Mouse (Mus musculus) hindbrain, embryonic 15.5 days (tissue): Measurements from ENCODE around the gene Ugt1a9. TPM values are rescaled to one million over a fixed set of nuclear protein-coding genes. Genes with fewer than 3 reads are reported as not detected.

Experiments used
- ATAC-seq: fragments of 200-750 bp; cut with Nextera tagmentation; 2 replicates; pipeline ENCODE4 v1.8.0; 2017; ENCODE audit warnings: low read depth, moderate number of reproducible peaks, moderate TSS enrichment; ENCODE audit not compliant: low FRiP score
- H3K27ac ChIP-seq: fragments of 300-500 bp; sonication (generic); replicated peaks from 2 replicates; pipeline ENCODE4 v1.5.1; 2015; ENCODE audit warnings: mild to moderate bottlenecking, inconsistent platforms
- H3K27me3 ChIP-seq: fragments of 300-500 bp; sonication (generic); 2 replicates; pipeline ENCODE4 v1.6.1; 2015; ENCODE audit warnings: control low read depth, inconsistent platforms
- H3K36me3 ChIP-seq: fragments of 300-500 bp; sonication (generic); 2 replicates; pipeline ENCODE4 v1.6.1; 2015; ENCODE audit warnings: control low read depth, inconsistent platforms
- H3K4me1 ChIP-seq: fragments of 300-500 bp; sonication (generic); replicated peaks from 2 replicates; pipeline ENCODE4 v1.6.1; 2015; ENCODE audit warnings: control low read depth, inconsistent platforms
- H3K4me2 ChIP-seq: fragments of 300-500 bp; sonication (generic); 2 replicates; pipeline ENCODE4 v1.6.1; 2015; ENCODE audit warnings: moderate library complexity, mild to moderate bottlenecking, inconsistent platforms
- H3K4me3 ChIP-seq: fragments of 300-500 bp; sonication (generic); 2 replicates; pipeline ENCODE4 v1.5.1; 2015; ENCODE audit warnings: mild to moderate bottlenecking, inconsistent platforms
- H3K9ac ChIP-seq: fragments of 300-500 bp; sonication (generic); 2 replicates; pipeline ENCODE4 v1.6.1; 2015; ENCODE audit warnings: inconsistent platforms
- H3K9me3 ChIP-seq: fragments of 300-500 bp; sonication (generic); 2 replicates; pipeline ENCODE4 v1.6.1; 2016; ENCODE audit warnings: control low read depth, inconsistent platforms
- whole genome bisulfite sequencing: fragments of 180-500 bp; shearing (Covaris S2); methylation state at CpG from one replicate; pipeline ENCODE4 v1.1.7; 2015; 5-methylcytosine and 5-hydroxymethylcytosine counted together
- polyA plus RNA-seq: library from polyadenylated mRNA; unstranded; fragments of >200 nt; fragmentation: Nextera tagmentation; extraction: Ambion mirVana; gene quantifications from 2 replicates; pipeline ENCODE4 v1.2.1, GENCODE M21; 2015

Ugt1a9 gene
- polyA plus RNA-seq, 1 experiment from 2014 or later: not detected

DNA sequence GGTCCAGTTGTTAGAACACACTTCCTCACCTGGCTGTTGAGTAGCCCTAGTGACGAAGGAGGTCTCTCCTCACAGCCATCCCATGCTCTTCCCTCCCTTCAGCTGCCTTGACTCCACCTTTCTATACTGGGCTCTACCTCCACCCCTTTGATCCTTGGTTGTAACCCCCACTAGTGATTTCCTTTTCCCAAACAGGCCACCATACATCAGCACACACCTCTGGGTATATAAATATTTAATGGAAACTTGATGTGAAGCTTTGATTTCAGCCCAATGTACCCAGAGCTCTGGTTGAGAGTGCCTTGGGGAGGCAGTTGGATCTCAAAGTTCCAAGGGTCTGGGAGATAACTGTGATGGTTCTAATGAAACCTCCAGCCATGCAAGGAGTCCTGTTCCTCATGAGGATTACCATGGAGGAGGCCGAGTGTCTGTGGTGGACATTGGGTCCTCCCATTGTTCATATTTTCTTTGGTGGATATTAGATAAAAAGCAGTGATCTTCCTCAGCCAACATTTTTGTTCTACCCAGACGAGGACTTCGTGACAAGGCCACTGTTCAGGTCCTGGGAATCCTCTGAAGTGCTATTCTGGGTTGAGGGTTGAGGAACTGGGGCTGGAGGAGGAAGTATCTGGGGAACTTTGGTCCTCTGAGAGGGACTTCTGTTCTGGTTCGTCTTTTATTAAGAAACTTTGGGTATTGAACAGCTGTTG is 156.2 kb downstream of the Ugt1a9 start, which contains the start of gene Mroh2a:
Gene Mroh2a, plus strand, starts transcription at position 317 of the 710 bp plus-strand sequence.
- H3K4me1 ChIP-seq: no peaks in the 10 kb centered on the region
- no peak for ATAC-seq
- H3K27me3 ChIP-seq: no peaks in the 10 kb centered on the region
- H3K4me3 ChIP-seq: no peak within 1 kb of the TSS
- H3K9me3 ChIP-seq: peaks cover 71% of the 10 kb centered on the region
- H3K4me2 ChIP-seq: no peak within 1 kb of the TSS
- no peak within 1 kb of the TSS for H3K27ac ChIP-seq
- WGBS: 54% methylated on average over 5 of the region's 5 CpGs
- no peaks in the 10 kb centered on the region for H3K36me3 ChIP-seq
- no peak within 1 kb of the TSS for H3K9ac ChIP-seq

DNA sequence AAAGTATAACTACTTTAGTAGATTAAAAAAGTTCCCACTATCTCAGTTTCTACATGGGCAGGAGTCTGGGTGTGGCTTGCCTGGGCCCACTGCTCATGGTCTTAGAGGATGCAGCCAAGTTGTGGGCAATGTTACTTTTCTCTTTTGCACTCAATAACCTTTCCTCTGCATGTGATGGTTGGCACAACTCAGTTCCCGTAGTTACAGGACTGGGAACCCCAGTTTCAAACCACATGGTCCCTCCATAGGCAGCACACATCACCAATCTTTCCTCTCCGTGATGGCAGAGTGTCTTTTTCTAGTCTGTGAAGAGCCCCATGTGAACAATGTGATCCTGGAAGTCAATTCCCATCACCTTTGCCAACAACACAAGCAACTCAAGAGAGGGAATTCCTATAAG is 156.9 kb downstream of the Ugt1a9 start:
- no peak overlapping the region for H3K9ac ChIP-seq
- H3K36me3 ChIP-seq: no peaks in the 10 kb centered on the region
- H3K4me3 ChIP-seq: no peak overlapping the region
- no peak for ATAC-seq
- 60% methylated on average over 2 of the region's 2 CpGs for WGBS
- H3K4me1 ChIP-seq: no peaks in the 10 kb centered on the region
- no peak overlapping the region for H3K4me2 ChIP-seq
- peaks cover 73% of the 10 kb centered on the region for H3K9me3 ChIP-seq
- no peaks in the 10 kb centered on the region for H3K27me3 ChIP-seq
- H3K27ac ChIP-seq: no peak overlapping the region

DNA sequence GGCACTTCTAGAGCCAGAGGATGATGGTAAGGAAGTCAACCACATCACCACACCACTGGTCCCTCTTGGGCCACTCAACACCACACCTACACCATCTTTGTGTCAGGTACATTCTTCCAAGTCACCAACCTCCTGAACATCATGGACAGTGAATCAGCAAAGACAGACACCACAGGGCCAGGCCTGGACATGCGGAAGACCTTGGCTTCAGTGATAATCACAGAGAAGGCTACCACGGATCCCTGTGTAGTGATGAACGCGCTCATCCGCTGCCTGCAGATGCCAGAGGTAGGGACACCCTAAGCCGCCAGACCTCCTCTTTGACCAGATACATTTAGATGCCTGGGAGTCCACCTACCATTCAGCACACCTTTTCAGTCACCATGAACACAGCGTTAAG is 157.5 kb downstream of the Ugt1a9 start:
- WGBS: 72% methylated on average over 7 of the region's 7 CpGs
- H3K4me2 ChIP-seq: no peak overlapping the region

DNA sequence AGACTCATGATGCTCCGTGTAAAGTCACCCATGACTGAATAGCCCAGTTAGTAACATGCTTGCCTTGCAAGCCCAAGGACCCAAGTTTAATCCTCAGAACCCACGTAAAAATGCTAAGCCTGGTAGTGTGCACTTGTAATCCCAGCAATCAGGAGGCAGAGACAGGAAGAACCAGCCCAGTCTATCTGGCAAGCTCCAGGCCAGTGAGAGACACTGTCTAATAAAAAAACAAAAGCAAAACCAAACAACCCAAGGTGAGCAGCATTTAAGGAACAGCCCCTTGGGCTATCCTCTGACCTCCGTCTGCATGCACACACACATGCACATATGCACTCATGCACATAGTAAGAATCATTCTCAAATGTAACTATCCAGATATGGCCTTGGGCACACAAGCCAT is 159.0 kb downstream of the Ugt1a9 start:
- no peak overlapping the region for H3K27ac ChIP-seq
- peaks cover 93% of the 10 kb centered on the region for H3K9me3 ChIP-seq
- 83% methylated on average over 3 of the region's 3 CpGs for WGBS
- no peak for ATAC-seq
- H3K36me3 ChIP-seq: no peaks in the 10 kb centered on the region
- no peak overlapping the region for H3K4me3 ChIP-seq
- H3K9ac ChIP-seq: no peak overlapping the region
- H3K4me1 ChIP-seq: no peaks in the 10 kb centered on the region
- H3K4me2 ChIP-seq: no peak overlapping the region
- no peaks in the 10 kb centered on the region for H3K27me3 ChIP-seq

More for the DNA sequence above, 157.5 kb downstream of the Ugt1a9 start:
- Histone ChIP-seq H3K9me3 (peaks cover 79% of the 10 kb centered on the region), H3K4me3 (no peak overlapping the region), H3K9ac (no peak overlapping the region), H3K36me3 (no peaks in the 10 kb centered on the region), H3K4me1 (no peaks in the 10 kb centered on the region), H3K27me3 (no peaks in the 10 kb centered on the region), H3K27ac (no peak overlapping the region)
- no peak for ATAC-seq

DNA sequence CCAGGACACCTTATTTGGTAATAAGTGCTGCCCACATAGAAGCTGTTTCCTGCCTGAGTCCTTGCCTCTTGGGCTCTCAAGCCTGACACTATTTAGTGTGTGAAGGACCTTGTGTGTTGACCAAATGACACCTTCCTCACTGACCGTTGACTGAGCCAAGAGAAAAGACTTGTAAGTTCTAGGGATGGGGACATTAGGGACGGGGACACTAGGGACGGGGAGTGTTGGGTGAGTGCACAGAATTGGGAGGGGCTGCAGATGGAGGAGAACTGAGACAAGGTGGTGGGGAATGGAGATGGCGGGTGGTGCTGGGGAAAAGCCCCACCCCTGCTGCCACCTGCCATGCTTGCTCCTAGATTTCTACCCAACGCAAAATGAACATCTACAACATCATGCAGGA is 159.4 kb downstream of the Ugt1a9 start:
- Histone ChIP-seq H3K4me2 (no peak overlapping the region), H3K4me1 (no peaks in the 10 kb centered on the region), H3K27ac (no peak overlapping the region), H3K4me3 (no peak overlapping the region), H3K9me3 (peaks cover 97% of the 10 kb centered on the region), H3K27me3 (no peaks in the 10 kb centered on the region), H3K9ac (no peak overlapping the region), H3K36me3 (no peaks in the 10 kb centered on the region)
- ATAC-seq: no peak
- WGBS: 87% methylated on average over 5 of the region's 5 CpGs

DNA sequence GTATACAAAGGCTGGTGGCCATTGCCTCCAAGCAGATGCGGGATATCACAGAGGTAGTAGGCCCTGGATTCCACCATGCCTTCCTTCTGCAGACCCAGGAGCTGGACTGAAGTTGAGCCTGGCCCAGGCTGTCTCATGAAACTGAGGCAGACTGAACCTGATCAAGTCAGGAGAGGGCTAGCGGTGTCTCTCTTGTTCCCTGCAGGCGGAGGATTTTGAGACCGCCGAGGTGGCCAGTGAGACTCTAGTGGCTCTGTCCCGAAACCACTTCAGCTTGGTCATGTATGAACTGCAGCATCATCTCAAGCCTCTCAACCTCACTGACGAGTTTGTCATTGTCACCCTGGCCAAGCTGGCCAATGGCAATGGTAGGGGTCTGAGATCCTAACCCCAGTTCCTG is 159.8 kb downstream of the Ugt1a9 start:
- Histone ChIP-seq H3K27me3 (no peaks in the 10 kb centered on the region), H3K9me3 (peaks cover 99% of the 10 kb centered on the region), H3K27ac (no peak overlapping the region), H3K9ac (no peak overlapping the region), H3K4me2 (no peak overlapping the region), H3K36me3 (no peaks in the 10 kb centered on the region), H3K4me1 (no peaks in the 10 kb centered on the region), H3K4me3 (no peak overlapping the region)
- ATAC-seq: 0 out of 2 replicates have a peak, but pooled peaks have one; percentile 2
- 73% methylated on average over 7 of the region's 7 CpGs for WGBS

DNA sequence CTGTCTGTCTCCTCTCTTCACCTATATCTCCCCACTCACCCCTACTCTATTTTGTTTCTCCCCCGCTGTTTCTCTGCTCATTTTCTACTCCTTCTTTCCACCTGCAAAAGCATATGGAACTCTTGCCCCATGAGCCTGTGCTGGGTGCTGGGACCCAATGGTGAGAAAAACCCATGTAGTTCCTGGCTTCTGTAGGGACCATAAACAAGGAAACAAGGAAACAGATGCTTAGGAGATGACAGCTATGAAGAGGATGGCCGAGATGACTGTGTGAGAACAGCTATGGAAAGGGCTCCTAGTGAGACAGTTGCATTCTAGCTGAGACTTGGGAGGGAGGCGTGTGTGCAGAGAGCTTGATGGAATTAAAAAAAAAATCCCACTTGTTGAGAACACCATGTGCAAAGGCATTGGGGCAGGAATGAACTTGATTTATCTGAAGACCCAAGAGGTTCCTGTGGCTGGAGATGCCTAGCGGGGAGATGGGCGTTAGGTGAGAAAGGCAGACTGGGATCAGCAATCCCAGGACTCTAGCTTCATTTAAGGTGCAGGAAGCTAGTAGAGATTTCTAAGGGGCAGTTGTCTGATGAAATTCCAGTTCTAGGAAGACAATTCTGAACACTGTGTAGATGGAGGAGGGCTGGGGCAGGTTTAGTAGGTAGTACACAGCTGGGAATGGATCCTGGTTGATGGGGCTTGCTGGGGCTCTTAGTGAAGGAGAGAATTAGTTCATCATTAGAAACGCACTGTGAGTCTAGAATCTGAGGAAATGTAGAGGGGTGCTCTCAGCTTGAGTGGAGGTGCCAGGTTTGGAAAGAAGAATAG is 160.6 kb downstream of the Ugt1a9 start:
- Histone ChIP-seq H3K4me2 (no peak overlapping the region), H3K27ac (no peak overlapping the region), H3K4me1 (no peaks in the 10 kb centered on the region), H3K4me3 (no peak overlapping the region), H3K9ac (no peak overlapping the region), H3K36me3 (no peaks in the 10 kb centered on the region), H3K9me3 (peaks cover 99% of the 10 kb centered on the region), H3K27me3 (no peaks in the 10 kb centered on the region)
- no peak for ATAC-seq
- 77% methylated on average over 6 of the region's 6 CpGs for WGBS

DNA sequence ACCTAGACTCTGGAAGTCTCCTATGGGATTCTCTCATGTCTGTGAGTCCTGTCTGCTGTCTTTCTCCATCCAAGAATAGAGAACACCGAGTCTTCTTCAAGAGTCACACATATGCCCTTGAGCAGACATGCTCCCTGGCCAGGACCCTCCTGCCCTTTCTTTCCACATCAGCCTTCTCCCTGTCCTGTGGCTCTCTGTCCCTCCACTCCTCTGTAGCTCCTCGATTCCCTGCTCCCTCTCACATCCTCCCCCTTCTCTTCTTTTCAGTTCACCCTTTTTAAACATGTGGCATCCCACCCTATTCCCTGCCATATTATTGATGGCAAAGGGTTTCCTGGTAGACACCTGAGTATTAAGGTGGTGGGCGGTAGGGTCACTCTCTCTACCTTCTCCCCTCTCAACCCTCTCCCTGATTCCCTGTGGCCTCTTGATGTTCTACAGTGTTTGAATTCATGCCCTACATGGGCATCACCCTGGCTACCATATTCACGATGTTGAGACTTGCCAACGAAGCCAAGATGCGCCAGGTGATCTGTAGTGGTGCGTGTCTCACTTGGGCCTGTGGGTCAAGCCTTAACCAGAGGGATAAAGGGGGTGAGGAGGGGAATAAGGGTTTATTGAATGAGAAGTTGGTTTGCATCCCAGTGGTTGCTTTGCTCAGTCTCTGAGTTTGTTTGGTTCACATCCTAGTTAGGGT is 161.4 kb downstream of the Ugt1a9 start:
- Histone ChIP-seq H3K4me3 (no peak overlapping the region), H3K4me2 (no peak overlapping the region), H3K27me3 (no peaks in the 10 kb centered on the region), H3K9me3 (peaks cover 96% of the 10 kb centered on the region), H3K4me1 (no peaks in the 10 kb centered on the region), H3K27ac (no peak overlapping the region), H3K9ac (no peak overlapping the region), H3K36me3 (no peaks in the 10 kb centered on the region)
- ATAC-seq: no peak
- WGBS: 67% methylated on average over 7 of the region's 7 CpGs

DNA sequence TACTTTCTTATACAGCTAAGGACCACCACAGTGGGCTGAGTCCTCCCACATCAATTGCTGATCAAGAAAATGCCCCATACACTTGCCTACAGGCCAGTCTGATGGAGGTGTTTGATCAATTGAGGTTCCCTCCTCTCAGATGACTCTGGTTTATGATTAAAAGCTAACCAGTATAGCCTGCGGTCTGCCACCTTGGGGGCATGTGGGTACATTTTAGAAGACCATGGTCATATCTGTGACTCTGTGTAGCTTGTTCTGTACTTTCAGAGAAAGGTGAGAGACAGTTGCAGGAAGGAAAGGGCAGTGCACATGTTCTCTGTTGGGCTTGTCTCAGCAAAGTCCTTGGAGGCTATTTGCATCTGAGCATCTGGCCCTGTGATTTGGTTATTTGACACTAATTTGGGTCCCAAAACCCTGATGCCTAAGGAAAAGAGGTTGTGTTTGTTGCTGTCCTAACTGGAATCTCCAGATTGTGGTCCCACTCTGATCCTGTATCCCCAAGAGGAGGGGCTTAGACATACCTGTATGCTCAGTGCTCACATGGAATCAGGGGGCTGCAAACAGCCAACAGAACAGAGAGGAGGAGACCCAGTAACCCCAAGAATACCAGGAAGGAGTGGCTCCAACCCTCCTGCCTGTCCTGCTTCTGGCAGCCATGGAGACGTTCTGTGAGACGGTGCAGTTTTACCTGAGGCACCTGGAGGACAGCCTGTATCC is 162.2 kb downstream of the Ugt1a9 start:
- H3K9me3 ChIP-seq: peaks cover 95% of the 10 kb centered on the region
- H3K4me3 ChIP-seq: no peak overlapping the region
- H3K27me3 ChIP-seq: no peaks in the 10 kb centered on the region
- no peak overlapping the region for H3K9ac ChIP-seq
- WGBS: 55% methylated on average over 3 of the region's 3 CpGs
- ATAC-seq: no peak
- no peak overlapping the region for H3K4me2 ChIP-seq
- no peaks in the 10 kb centered on the region for H3K36me3 ChIP-seq
- no peak overlapping the region for H3K27ac ChIP-seq
- no peaks in the 10 kb centered on the region for H3K4me1 ChIP-seq

DNA sequence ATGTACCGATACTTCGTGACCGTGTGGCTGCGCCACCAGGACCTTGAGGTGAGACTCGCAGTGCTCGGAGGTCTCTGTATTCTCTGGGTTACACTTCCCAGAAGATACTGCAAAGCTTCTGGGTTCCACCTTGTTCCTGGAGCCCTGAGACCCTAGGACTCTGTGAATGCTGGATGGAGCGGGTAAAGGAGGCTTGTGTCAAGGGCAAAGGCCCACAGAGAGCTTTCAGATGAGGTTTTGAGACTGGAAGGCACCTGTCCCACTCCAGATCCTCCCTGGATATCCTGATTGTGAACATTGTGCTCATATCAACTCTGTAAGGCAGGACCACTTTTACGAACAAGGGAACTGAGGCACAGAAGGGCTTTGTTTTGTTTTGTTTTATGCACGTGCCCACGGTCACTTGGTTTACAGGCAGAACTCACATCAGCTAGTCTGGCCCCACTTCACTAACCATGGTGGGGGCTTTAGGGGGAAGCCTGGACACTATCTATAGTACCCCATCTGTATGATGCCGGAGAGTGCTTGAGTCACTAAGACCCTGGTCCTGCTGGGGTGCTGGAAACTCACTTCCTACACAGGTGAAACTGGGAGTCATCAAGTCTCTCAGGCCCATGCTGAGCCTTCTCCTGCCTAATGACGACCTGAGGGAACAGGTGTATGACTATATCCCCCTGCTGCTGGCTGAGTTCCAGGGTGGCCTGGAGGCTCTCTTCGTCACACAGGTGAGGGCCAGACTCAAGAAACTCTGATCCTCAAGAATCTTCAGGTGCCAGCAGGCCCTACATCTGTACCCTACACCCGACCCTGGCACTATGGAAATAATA is 163.0 kb downstream of the Ugt1a9 start:
- H3K9ac ChIP-seq: no peak overlapping the region
- 68% methylated on average over 14 of the region's 14 CpGs for WGBS
- H3K4me2 ChIP-seq: no peak overlapping the region
- H3K27ac ChIP-seq: no peak overlapping the region
- H3K27me3 ChIP-seq: no peaks in the 10 kb centered on the region
- H3K9me3 ChIP-seq: peaks cover 95% of the 10 kb centered on the region
- no peaks in the 10 kb centered on the region for H3K36me3 ChIP-seq
- ATAC-seq: 0 out of 2 replicates have a peak, but pooled peaks have one; percentile 2
- no peak overlapping the region for H3K4me3 ChIP-seq
- no peaks in the 10 kb centered on the region for H3K4me1 ChIP-seq

DNA sequence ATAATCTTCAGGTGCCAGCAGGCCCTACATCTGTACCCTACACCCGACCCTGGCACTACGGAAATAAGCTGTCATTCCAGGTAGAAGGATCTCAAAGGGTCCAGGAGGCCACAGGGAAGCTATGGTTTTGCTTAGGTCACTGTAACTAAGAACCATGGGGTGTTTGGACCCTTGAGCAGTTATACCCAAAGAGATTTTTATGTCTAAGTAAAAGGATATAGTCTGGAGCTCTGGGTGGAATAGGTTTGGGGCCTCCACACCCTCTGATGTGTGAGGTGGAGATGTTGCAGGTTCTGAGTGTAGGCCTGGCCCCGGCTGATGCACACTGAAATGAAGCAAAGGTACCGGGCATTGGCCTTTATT is 163.6 kb downstream of the Ugt1a9 start:
- H3K27ac ChIP-seq: no peak overlapping the region
- no peak for ATAC-seq
- H3K27me3 ChIP-seq: no peaks in the 10 kb centered on the region
- no peak overlapping the region for H3K9ac ChIP-seq
- H3K36me3 ChIP-seq: no peaks in the 10 kb centered on the region
- no peak overlapping the region for H3K4me3 ChIP-seq
- H3K9me3 ChIP-seq: peaks cover 95% of the 10 kb centered on the region
- WGBS: 61% methylated on average over 4 of the region's 4 CpGs
- H3K4me2 ChIP-seq: no peak overlapping the region
- H3K4me1 ChIP-seq: no peaks in the 10 kb centered on the region
